Mouse (Mus musculus) testis, adult 2 months (tissue): ENCODE results near the gene Arhgap18. TPM values are rescaled to one million over a fixed set of nuclear protein-coding genes. Genes with fewer than 3 reads are reported as not detected.
"Not testable (repeated sequence)": the region's sequence is repeated elsewhere in the genome, so short reads cannot be mapped to it uniquely, and the experiment has no call there.

Experiments
- H3K27ac ChIP-seq: fragments of 200-500 bp; 2 replicates; pipeline ENCODE4 v1.5.1; 2012; ENCODE audit warnings: low read depth, low read length; ENCODE audit not compliant: control insufficient read depth, insufficient read depth
- H3K27me3 ChIP-seq: fragments of 200-500 bp; 2 replicates; pipeline ENCODE4 v1.6.1; 2012; ENCODE audit warnings: mild to moderate bottlenecking, low read length, moderate library complexity; ENCODE audit not compliant: control insufficient read depth, insufficient read depth
- H3K36me3 ChIP-seq: fragments of 200-500 bp; 2 replicates; pipeline ENCODE4 v1.6.1; 2012; ENCODE audit warnings: mild to moderate bottlenecking, low read length; ENCODE audit not compliant: control insufficient read depth, insufficient read depth
- H3K4me1 ChIP-seq: fragments of 200-500 bp; 2 replicates; pipeline ENCODE4 v1.6.1; 2012; ENCODE audit warnings: low read length; ENCODE audit not compliant: control insufficient read depth, insufficient read depth
- H3K4me3 ChIP-seq: fragments of 200-500 bp; 2 replicates; pipeline ENCODE4 v1.5.1; 2012; ENCODE audit warnings: low read depth, mild to moderate bottlenecking, low read length, moderate library complexity, mixed read lengths; ENCODE audit not compliant: control insufficient read depth
- CTCF ChIP-seq: fragments of 200-500 bp; IDR thresholded peaks from 2 replicates; pipeline ENCODE4 v1.5.1; 2012; ENCODE audit warnings: low read depth, mild to moderate bottlenecking, inconsistent platforms, low read length, moderate library complexity; ENCODE audit not compliant: control insufficient read depth, insufficient read depth, insufficient replicate concordance
- POLR2A ChIP-seq: fragments of 200-500 bp; IDR thresholded peaks from 2 replicates; pipeline ENCODE4 v1.6.1; 2012; ENCODE audit warnings: low read depth, mild to moderate bottlenecking, inconsistent platforms, low read length, moderate library complexity; ENCODE audit not compliant: control insufficient read depth
- polyA plus RNA-seq: library from polyadenylated mRNA; depleted of rRNA; stranded (reverse); fragments of >200 nt; gene quantifications from 2 replicates; pipeline ENCODE4 v1.2.3, GENCODE M21; 2012

Gene Arhgap18
- polyA plus RNA-seq, 1 experiment = 1.7 TPM

GRCm38 (mm10) chr10:26912807-26913206 lies 159.6 kb downstream of the Arhgap18 start:
- H3K27ac ChIP-seq = no peak overlapping the region
- TF ChIP-seq CTCF (no peak), POLR2A (no peak)
- no peaks in the 10 kb centered on the region for H3K4me1 ChIP-seq
- H3K36me3 ChIP-seq = no peaks in the 10 kb centered on the region
- H3K4me3 ChIP-seq = no peak overlapping the region
- H3K27me3 ChIP-seq = no peaks in the 10 kb centered on the region

GRCm38 (mm10) chr10:26919307-26919977 lies 166.2 kb downstream of the Arhgap18 start:
- H3K4me1 ChIP-seq = no peaks in the 10 kb centered on the region
- no peak overlapping the region for H3K4me3 ChIP-seq
- H3K36me3 ChIP-seq = no peaks in the 10 kb centered on the region
- no peak overlapping the region for H3K27ac ChIP-seq
- TF ChIP-seq POLR2A = no peak
- TF ChIP-seq CTCF = no peak
- no peaks in the 10 kb centered on the region for H3K27me3 ChIP-seq

- Histone ChIP-seq H3K4me1 (no peaks in the 10 kb centered on the region), H3K4me3 (no peak overlapping the region), H3K36me3 (no peaks in the 10 kb centered on the region), H3K27me3 (no peaks in the 10 kb centered on the region), H3K27ac (no peak overlapping the region)
- TF ChIP-seq CTCF (no peak), POLR2A (no peak)
These were observed 167.3 kb downstream of the Arhgap18 start for GRCm38 (mm10) chr10:26920383-26920979.

- H3K4me3 ChIP-seq, H3K4me1 ChIP-seq, H3K27me3 ChIP-seq, H3K27ac ChIP-seq, H3K36me3 ChIP-seq: not testable (repeated sequence)
These were observed 182.8 kb downstream of the Arhgap18 start for GRCm38 (mm10) chr10:26936056-26936455.

- H3K4me3 ChIP-seq, H3K4me1 ChIP-seq, H3K36me3 ChIP-seq, H3K27me3 ChIP-seq, H3K27ac ChIP-seq: not testable (repeated sequence)
These were observed 185.2 kb downstream of the Arhgap18 start for GRCm38 (mm10) chr10:26938464-26938863.

GRCm38 (mm10) chr10:26939549-26939948 lies 186.3 kb downstream of the Arhgap18 start:
- H3K27me3 ChIP-seq = no peaks in the 10 kb centered on the region
- no peak for TF ChIP-seq CTCF
- no peak for TF ChIP-seq POLR2A
- no peak overlapping the region for H3K4me3 ChIP-seq
- H3K36me3 ChIP-seq = no peaks in the 10 kb centered on the region
- H3K4me1 ChIP-seq = no peaks in the 10 kb centered on the region
- H3K27ac ChIP-seq = no peak overlapping the region

- no peak for TF ChIP-seq POLR2A
- TF ChIP-seq CTCF = no peak
- Histone ChIP-seq H3K4me3 (no peak overlapping the region), H3K4me1 (no peaks in the 10 kb centered on the region; the same call in 1 of the 2 replicates), H3K27ac (no peak overlapping the region), H3K36me3 (no peaks in the 10 kb centered on the region), H3K27me3 (no peaks in the 10 kb centered on the region)
These were observed 195.1 kb downstream of the Arhgap18 start for GRCm38 (mm10) chr10:26948331-26948730.

- no peaks in the 10 kb centered on the region; the same call in 1 of the 2 replicates for H3K4me1 ChIP-seq
- peak overlapping the region; percentile 53 for H3K4me3 ChIP-seq
- no peaks in the 10 kb centered on the region for H3K27me3 ChIP-seq
- no peak overlapping the region; the same call in 1 of the 2 replicates for H3K27ac ChIP-seq
- H3K36me3 ChIP-seq = no peaks in the 10 kb centered on the region
- no peak for TF ChIP-seq CTCF
- TF ChIP-seq POLR2A = peak; percentile 39; the same call in 1 of the 2 replicates
These were observed 196.4 kb downstream of the Arhgap18 start for GRCm38 (mm10) chr10:26949667-26950066.
